ENCODE assay signal across 9 mouse cellular contexts in the genomic region with DNA sequence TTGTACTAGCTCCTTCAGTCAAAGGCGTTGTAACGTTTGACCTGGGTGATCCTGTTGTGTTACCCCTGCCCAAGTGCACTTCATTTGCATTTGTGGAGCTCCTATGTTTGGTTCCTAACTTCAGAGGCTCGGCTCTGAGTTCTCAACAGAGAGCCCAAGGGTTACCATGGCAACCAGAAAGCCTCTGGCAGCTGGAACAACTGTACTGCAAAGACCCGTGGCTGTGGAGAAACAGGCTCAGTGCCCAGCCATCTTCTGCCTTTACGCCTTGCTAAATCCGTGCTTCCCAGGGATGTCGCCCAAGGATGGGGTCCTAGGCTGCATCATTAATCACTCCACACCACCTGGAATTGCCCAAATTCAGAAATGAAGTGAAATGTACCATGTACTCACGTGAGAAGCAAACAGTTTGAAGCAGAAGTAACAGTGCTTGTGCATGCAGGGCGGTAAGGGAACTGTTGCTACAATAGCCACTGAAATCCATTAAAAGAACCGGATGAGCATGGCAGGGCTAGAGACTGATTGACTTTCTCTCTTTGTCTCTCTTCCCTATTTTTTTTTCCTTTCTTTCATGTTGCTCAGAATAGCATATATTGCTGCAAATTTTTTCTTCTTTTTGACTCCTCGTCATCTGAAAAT. TPM values are rescaled to one million over a fixed set of nuclear protein-coding genes. Genes with fewer than 3 reads are reported as not detected.
DNase-seq lines count a peak whose midpoint lies in the region; ATAC-seq lines count a peak whose summit lies in the region.
"Had no signal": no experiment of that assay in that cellular context is flagged by ENCODE, and none has a peak within 500 bp of the region (broad histone marks: within the 10 kb centered on the region; RNA-seq: fewer than 3 reads in every experiment).

No protein-coding gene starts in this region.

- no peak for DNase-seq in heart, postnatal 14 days
- peak; percentile 91 for DNase-seq in brain, adult 2 months (ENCODE audit: low read depth, low spot score)
- peak; percentile 63 to 67 for DNase-seq in frontal cortex, postnatal 14 days (ENCODE audit: low spot score in 2 of 2)
- DNase-seq in left cerebral cortex, adult 8-10 months (ENCODE audit: low spot score in 2 of 2) = peak; percentile 43 to 64
- DNase-seq in retina, adult 2 months (ENCODE audit: low read depth, low spot score) = peak; percentile 37
- no peak for DNase-seq in thymus, postnatal 36 days

- no peak for ATAC-seq in heart, embryonic 14.5 days (ENCODE audit: insufficient number of reproducible peaks, insufficient read depth, low FRiP score, low read depth)
- ATAC-seq in megakaryocyte-erythroid progenitor cell, adult 5-6 weeks (replicated peaks; ENCODE audit: low FRiP score, low TSS enrichment, poor library complexity, severe bottlenecking) = no peak

- H3K4me1 ChIP-seq in heart, embryonic 14.5 days (ENCODE audit: control insufficient read depth in 2 of 2, insufficient read depth in 2 of 2, low read length in 2 of 2) = peaks cover 0 to 2% of the 10 kb centered on the region in 2 experiments; a peak in 1 of 4 replicates

- no peaks in the 10 kb centered on the region for H3K36me3 ChIP-seq in heart, embryonic 14.5 days (ENCODE audit: control insufficient read depth, insufficient read depth, low read length)

- H3K4me2 ChIP-seq in heart, embryonic 14.5 days (ENCODE audit: low read length) = peak overlapping the region; percentile 58

- no peak overlapping the region for H3K9ac ChIP-seq in heart, embryonic 14.5 days (ENCODE audit: low read length)

- WGBS in heart, embryonic 14.5 days = 22% methylated on average over 11 of the region's 11 CpGs

- H3K27ac ChIP-seq in heart, embryonic 14.5 days (replicated peaks in 1 of 2; ENCODE audit: control insufficient read depth in 1 of 2, insufficient read depth in 1 of 2, low read depth in 2 of 2, low read length in 2 of 2) = no peak overlapping the region

- no peaks in the 10 kb centered on the region for H3K9me3 ChIP-seq in heart, embryonic 14.5 days (ENCODE audit: control insufficient read depth, low read length)

- intact Hi-C loops in heart, postnatal 14 days (cut with DNase I) = no loop called here

- H3K27me3 ChIP-seq in heart, embryonic 14.5 days (ENCODE audit: control insufficient read depth, insufficient read depth, low read length) = no peaks in the 10 kb centered on the region

- H3K4me3 ChIP-seq in heart, embryonic 14.5 days (ENCODE audit: control insufficient read depth in 1 of 2, insufficient read depth in 1 of 2, low read depth in 1 of 2, low read length in 2 of 2) = peak overlapping the region in 1 of 2 experiments; percentile 20; a peak in 2 of 4 replicates

RNA-seq across cellular contexts. Expression of a gene that starts 0.8 kb away (rescaled TPM):
- 0.05 and 0.13 TPM in 2 replicates for polyA plus RNA-seq in heart, embryonic 14.5 days (2014; fragmentation: Nextera tagmentation; extraction: Ambion mirVana)
- total RNA-seq in heart, postnatal 14 days (2021) = not detected
- 10 to 100 TPM; 19.2 to 23.9 (median 20.2) TPM for total RNA-seq in left cerebral cortex, adult 8-10 months (2022)
- total RNA-seq in megakaryocyte-erythroid progenitor cell, adult 5-6 weeks (2014; fragmentation: Nextera tagmentation) = not detected in 2 replicates
- not detected in 2 replicates for total RNA-seq in megakaryocyte-erythroid progenitor cell, adult 5-6 weeks (2017)
- total RNA-seq: liver, adult 2 months had no signal
- polyA plus RNA-seq: liver, adult 2 months had no signal

Comparison
In these comparisons a context has a peak if more than half of its experiments do, and no peak if none do; other contexts are left out.
1. DNase-seq: peak in brain, adult 2 months (single experiment), frontal cortex, postnatal 14 days (2 of 2), left cerebral cortex, adult 8-10 months (2 of 2) and retina, adult 2 months (single experiment); none in heart, postnatal 14 days (0 of 2) and thymus, postnatal 36 days (0 of 2).
2. RNA of a gene that starts 0.8 kb away (total RNA-seq): 19.2 to 23.9 TPM in left cerebral cortex, adult 8-10 months; not detected in heart, postnatal 14 days and not detected in megakaryocyte-erythroid progenitor cell, adult 5-6 weeks; every median in the first group is over 10 times any median in the second.